Mouse (Mus musculus): ENCODE results near the gene Dclk3.

The Dclk3 gene

GRCm38 (mm10) chr9:111438904-111439835 lies at the start of gene Dclk3:
Dclk3 (plus strand) TSS chr9:111439081.
- in situ Hi-C loops (cut with MseI, MboI), result no loop called here

- in situ Hi-C loops (cut with MseI, MboI), result no loop called here
These were observed 48.9 kb upstream of the Dclk3 start for GRCm38 (mm10) chr9:111390016-111390415.

- in situ Hi-C loops (cut with MseI, MboI), result no loop called here
These were observed 47.8 kb upstream of the Dclk3 start for GRCm38 (mm10) chr9:111391036-111391435.

- in situ Hi-C loops (cut with MseI, MboI), result no loop called here
These were observed 46.9 kb upstream of the Dclk3 start for GRCm38 (mm10) chr9:111391926-111392442.

- in situ Hi-C loops (cut with MseI, MboI), result no loop called here
These were observed 43.6 kb upstream of the Dclk3 start for GRCm38 (mm10) chr9:111395265-111395664.

GRCm38 (mm10) chr9:111398059-111398458 lies 40.8 kb upstream of the Dclk3 start:
- in situ Hi-C loops (cut with MseI, MboI), result no loop called here

GRCm38 (mm10) chr9:111400089-111400488 lies 38.8 kb upstream of the Dclk3 start:
- in situ Hi-C loops (cut with MseI, MboI), result no loop called here

- in situ Hi-C loops (cut with MseI, MboI), result no loop called here
These were observed 35.7 kb upstream of the Dclk3 start for GRCm38 (mm10) chr9:111403159-111403558.

- in situ Hi-C loops (cut with MseI, MboI), result no loop called here
These were observed 34.4 kb upstream of the Dclk3 start for GRCm38 (mm10) chr9:111404346-111405079.

GRCm38 (mm10) chr9:111405080-111405428 lies 33.8 kb upstream of the Dclk3 start:
- in situ Hi-C loops (cut with MseI, MboI), result no loop called here

GRCm38 (mm10) chr9:111408012-111408411 lies 30.9 kb upstream of the Dclk3 start:
- in situ Hi-C loops (cut with MseI, MboI), result no loop called here

GRCm38 (mm10) chr9:111408427-111408826 lies 30.5 kb upstream of the Dclk3 start:
- in situ Hi-C loops (cut with MseI, MboI), result no loop called here

GRCm38 (mm10) chr9:111412471-111413160 lies 26.3 kb upstream of the Dclk3 start:
- in situ Hi-C loops (cut with MseI, MboI), result no loop called here

- in situ Hi-C loops (cut with MseI, MboI), result no loop called here
These were observed 17.0 kb upstream of the Dclk3 start for GRCm38 (mm10) chr9:111421862-111422261.

- in situ Hi-C loops (cut with MseI, MboI), result no loop called here
These were observed 16.3 kb upstream of the Dclk3 start for GRCm38 (mm10) chr9:111422567-111422966.

GRCm38 (mm10) chr9:111425113-111425512 lies 13.8 kb upstream of the Dclk3 start:
- in situ Hi-C loops (cut with MseI, MboI), result no loop called here

GRCm38 (mm10) chr9:111425952-111426351 lies 12.9 kb upstream of the Dclk3 start:
- in situ Hi-C loops (cut with MseI, MboI), result no loop called here

GRCm38 (mm10) chr9:111427891-111428555 lies 10.9 kb upstream of the Dclk3 start:
- in situ Hi-C loops (cut with MseI, MboI), result no loop called here

- in situ Hi-C loops (cut with MseI, MboI), result no loop called here
These were observed 10.1 kb upstream of the Dclk3 start for GRCm38 (mm10) chr9:111428698-111429362.

- in situ Hi-C loops (cut with MseI, MboI), result no loop called here
These were observed 9.5 kb upstream of the Dclk3 start for GRCm38 (mm10) chr9:111429363-111429750.

GRCm38 (mm10) chr9:111435429-111435828 lies 3.5 kb upstream of the Dclk3 start:
- in situ Hi-C loops (cut with MseI, MboI), result no loop called here
